Mouse (Mus musculus) cerebral cortex, adult 2 months (tissue): ENCODE data around the gene Nr2f2.

ENCODE experiments used
- WGBS: fragments of 180-500 bp; shearing (Covaris S2); methylation state at CpG from one replicate; pipeline ENCODE4 v1.1.7; 2018; 5-methylcytosine and 5-hydroxymethylcytosine counted together

Gene Nr2f2

DNA sequence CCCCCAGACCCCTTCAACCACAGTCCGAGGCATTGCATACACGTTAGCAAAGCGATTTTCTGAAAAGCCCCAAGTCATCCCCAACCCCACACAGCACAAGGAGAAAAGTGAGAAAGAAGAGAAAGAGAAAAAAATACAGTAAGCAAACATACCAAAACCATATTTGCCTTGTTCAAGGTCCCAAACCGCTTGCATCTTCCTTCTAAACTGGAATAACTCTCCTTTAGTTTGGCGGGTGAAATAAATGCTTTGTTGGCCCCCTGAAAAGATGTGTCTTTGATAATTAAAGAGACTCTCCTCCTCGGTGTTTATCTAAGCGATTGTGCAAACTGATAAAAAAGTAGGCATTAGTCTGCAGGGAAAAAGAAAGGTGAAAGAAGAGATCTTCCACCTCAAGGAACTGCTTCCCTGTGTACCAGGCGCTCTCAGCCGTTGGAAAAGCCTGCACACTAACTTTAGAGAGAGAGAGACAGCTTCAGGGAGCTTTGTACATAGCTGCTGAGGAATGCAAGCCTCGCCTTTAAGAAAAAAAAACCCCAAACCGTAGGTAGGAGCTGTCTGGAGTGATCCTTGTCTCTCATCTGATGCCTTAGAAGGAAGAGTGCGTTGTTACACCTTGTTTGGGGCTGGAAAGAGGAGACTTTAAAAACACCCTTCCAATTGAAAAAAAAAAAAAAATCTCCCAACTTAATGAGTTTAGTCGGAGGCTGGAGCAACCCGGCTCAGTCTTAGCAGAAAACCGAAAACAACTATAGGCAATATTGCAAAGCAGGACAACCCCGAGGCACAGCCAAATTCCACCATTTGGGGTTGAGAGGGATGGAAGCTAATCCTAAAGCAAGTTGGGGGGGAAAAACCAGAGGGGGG, at the start of gene Nr2f2:
Gene Nr2f2 (minus strand): TSS at position 795 of the 867 bp plus-strand sequence.
- 5% methylated on average over 16 of the region's 16 CpGs for WGBS

DNA sequence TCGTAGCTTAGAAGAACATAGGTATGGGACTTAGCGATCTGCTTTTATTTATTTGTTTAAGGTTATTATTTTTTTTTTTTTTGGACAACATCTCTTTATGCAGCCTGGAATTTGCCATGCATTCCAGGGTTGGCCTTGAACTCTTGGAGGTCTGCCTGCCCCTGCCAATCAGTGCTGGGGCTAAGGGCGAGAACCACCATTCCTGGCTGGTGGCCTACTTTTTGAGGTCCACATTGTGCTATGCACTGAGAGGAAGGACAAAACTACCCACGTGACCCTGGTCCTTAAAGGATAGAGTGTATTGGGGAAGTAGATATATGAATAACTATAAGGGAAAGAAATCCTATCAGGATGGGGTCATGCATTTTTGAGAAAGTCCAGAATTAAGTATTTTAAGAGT, 47.9 kb upstream of the Nr2f2 start:
- 88% methylated on average over 4 of the region's 4 CpGs for WGBS

DNA sequence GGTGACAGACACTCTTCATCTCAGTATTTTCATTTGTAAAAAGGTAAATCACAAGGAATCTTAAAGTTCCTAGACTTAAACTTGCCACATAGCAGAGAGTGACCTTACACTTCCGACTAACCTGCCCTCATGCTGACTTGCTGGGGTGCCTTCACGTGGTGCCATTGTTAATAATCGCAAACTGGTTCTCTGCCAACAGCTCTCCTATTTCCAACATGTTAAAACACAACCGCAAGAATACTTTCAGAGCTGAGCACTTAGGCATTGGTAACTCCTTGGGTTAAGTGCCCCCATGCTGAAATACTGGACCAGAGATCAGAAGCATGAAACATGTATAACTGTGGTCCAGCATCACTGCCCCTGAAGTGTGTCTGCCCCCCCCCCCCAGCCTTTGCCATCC, 47.1 kb upstream of the Nr2f2 start:
- 69% methylated on average over 4 of the region's 4 CpGs for WGBS

DNA sequence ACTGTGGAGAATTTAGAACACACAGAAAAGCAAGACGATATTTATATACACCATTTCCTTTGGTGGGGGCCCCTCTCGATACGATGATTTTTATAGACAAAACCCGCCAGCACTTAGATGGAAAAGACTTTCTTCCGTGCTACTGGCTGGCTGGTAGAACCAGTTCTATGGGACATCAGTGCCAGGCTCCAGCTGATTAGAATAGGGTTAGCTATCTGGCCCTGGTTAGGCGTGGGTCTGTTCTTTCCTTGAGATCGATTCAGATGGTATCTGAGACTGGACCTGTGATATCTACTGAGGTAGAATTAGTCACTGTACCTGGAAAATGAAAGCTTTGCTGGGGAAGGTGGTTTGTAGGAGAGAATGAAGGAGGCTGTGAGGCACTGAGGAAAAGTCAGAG, 46.4 kb upstream of the Nr2f2 start:
- WGBS, result 85% methylated on average over 7 of the region's 7 CpGs

DNA sequence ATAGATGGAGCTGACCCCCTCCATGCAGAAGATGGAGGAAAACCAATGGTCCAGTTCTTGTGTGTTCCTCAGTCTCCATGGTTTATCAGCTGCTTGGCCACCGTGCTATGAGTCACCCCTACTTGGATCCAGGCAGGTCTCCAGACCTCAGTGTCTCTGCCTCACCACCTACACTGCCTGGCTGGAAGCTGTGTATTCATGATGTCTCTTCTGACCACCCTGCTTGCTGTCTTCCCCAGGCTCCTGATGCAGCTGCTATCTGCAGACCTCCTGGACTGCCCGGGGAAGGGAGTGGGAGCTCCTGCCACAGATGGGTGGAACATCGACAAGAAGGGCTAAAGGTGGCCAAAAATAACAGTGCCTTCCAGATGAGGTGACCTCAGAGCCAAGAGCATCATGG, 43.8 kb upstream of the Nr2f2 start:
- 86% methylated on average over 3 of the region's 3 CpGs for WGBS

DNA sequence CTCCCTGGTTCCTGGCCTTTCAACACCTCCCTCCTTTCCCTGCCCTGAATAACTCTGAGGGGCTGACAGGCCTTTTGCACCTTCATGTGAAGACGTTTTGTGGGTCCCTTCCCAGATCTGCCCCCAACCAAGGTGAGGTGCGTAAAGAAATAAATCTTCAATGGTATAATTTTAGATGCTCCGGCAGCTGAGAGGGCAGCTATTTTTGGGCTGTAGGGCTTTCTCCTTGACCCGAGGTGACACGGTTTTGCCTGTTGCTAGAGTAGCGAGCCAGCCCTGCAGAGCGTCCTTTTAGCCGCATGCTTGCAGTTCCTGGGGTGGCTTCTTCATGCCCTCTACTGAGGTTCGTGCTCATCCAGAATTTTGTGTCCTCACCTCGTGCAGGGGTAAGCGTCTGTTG, 43.4 kb upstream of the Nr2f2 start:
- 91% methylated on average over 11 of the region's 11 CpGs for WGBS

DNA sequence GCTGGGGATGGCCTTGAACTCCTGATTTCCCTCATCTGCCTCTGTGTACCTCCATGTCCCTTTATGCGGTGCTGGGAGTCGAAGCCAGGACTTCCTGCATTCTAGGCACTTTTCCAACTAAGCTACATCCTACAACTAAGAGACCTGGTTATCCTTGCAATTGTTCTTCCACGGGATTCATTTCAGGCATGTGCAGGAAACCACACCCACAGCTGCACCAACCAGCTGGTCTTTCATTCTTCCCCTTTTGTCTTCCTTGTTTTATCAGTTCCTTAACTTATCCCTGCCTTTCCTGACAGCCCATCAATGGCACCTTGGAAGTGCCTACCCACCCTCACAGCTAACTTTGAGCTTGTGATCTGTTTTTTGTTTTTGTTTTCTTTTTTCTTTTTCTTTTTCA, 42.3 kb upstream of the Nr2f2 start:
- WGBS, result 67% methylated on average over 3 of the region's 3 CpGs

DNA sequence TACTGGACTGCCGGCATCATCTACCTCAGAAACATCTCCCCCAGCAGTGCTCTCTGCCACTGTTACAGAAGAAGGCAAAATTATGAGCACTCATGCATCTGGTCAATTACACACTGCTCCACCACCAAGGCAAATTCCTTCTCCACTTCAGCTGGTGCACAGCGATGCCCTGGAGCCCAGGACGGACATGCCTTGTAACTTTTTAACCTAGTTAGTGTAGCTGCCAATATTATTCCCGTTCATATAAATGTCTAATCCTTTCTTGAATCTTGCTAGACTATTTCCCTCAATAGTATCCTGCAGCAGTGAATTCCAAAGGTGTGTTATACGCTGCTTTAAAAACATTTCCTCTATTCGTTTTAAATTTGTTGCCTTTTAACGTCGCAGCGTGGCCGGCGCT, 40.6 kb upstream of the Nr2f2 start:
- 95% methylated on average over 11 of the region's 11 CpGs for WGBS

DNA sequence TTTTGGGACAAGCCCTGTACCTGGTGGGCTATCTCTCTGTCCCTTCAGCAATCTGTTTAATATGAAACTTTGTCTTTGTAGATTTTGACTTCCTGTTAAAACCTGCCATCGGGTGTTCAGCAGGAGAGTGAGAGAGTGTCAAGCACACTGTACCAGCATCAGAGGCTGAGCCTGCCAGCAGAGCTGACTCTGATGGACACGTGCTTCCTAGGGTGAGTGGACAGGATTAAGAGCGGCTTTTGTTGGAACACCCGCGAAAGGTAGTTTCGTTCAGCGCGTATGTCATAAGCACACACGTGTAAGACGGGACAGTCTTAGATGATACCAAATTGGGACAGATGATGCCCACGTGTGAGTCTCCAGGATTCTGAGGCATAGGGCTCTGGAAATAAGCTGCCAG, 40.0 kb upstream of the Nr2f2 start:
- WGBS, result 94% methylated on average over 11 of the region's 11 CpGs

DNA sequence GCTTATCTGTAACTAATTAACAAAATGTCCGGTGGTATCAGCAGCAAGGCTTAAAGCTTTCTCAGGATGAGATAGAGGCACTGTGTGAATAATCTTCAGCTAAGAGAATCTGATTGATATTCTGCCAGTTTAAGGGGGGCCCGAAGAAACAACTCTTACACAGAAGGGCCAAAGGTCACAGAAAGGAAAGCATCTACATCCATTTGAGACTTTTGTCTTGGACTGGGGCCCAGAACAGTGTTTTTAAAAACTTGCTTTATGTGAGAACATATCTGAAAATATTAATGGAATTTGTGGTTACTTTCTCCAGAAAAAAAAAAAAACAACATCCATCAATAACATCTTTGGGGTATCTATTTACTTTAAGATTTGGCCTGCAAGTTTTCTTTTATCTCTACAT, 38.9 kb upstream of the Nr2f2 start:
- 82% methylated on average over 2 of the region's 2 CpGs for WGBS

DNA sequence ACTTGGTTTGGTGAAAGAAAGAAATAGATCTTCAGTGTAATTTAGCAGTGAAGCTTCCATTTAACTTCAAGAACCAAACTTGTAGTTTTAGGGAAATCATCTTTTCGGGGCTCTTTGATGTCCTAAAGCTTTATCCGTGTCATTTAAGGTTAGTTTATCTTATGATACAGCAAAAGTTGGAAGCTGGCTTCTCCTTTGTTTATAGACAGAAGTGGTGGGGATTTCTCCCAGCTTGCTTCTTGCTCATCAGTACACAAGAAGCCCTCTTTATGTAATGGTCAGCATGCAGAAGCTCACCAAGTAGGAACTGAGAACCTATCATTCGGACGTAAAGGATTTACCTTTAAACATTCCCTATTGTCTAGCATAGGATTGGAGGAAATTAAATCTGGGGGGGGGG, 16.3 kb upstream of the Nr2f2 start:
- WGBS, result 90% methylated on average over 4 of the region's 4 CpGs

DNA sequence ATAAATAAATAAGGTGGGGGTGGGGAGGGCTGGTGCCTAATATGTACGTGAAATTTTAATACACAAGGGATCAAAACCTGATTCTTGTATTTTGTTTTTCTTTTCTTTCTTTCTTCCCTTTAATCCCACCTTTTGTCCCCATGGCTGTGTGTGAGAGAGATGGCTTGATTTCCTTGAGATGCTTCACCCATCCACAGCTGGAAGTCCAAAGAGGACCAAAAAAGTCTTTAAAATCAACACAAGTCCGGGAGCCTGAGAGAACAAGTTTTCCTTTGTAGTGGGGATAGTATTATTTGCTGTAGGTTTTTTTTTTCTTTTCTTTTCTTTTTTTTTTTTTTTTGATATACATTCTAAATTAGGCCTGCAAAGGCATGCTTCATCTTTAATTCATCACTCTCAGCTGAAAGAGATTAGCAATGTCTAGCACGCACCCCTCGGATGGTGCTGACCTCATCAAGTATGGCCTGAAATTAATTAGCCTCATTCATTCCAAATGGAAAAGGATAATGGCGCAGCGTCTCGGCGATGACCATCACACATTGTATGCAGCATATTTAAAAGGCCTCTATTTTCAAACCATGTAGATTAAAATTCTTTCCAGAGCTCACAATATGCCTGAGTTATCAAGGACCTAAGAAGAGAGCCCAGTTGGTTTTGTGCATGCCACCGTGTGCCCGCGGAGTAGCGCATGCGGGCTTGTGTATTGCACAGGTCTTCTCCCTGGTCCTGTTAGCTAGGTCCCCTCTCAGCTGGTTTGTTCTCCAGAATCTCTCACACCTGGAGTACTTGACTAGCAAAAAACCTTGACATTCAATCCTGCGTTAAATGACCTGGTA, 15.1 kb upstream of the Nr2f2 start:
- WGBS, result 53% methylated on average over 14 of the region's 14 CpGs

DNA sequence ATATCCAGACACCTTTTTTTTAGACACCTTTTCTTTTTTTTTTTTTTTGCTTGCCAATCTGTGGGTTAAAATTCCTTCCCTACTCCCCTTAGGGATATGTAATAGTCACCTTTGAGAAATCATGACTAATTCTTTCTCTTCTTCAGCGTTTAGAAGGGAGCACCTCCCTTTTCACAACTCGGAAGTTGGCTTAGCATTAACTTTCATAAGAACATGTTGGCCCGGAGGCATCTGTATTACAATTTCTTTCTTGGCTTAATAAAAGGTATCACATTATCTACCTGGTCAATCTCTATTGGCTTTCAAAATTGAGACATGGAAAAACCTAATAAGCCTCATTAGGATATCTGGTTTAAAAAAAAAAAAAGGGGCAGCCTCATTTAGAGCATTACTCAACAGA, 14.4 kb upstream of the Nr2f2 start:
- 70% methylated on average over 3 of the region's 3 CpGs for WGBS

DNA sequence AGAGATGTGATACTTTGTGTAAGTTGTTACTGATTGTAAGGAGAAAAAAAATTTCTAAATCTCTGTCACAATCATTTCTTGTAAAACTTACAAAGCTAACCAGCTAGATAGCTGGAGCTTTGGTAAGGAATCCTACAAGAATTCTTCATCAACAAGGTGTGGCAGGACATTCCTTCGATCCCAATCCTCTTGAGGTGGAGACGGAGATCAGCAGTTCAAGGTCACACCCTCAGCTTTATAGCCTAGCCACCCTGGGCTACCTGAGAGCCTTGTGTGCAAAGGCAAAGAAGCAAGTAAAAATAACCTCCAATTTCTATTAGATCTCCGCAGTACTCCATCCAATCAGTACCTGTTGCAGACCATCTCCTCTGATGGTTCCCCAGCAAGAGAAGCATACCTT, 13.7 kb upstream of the Nr2f2 start:
- 92% methylated on average over 3 of the region's 3 CpGs for WGBS

DNA sequence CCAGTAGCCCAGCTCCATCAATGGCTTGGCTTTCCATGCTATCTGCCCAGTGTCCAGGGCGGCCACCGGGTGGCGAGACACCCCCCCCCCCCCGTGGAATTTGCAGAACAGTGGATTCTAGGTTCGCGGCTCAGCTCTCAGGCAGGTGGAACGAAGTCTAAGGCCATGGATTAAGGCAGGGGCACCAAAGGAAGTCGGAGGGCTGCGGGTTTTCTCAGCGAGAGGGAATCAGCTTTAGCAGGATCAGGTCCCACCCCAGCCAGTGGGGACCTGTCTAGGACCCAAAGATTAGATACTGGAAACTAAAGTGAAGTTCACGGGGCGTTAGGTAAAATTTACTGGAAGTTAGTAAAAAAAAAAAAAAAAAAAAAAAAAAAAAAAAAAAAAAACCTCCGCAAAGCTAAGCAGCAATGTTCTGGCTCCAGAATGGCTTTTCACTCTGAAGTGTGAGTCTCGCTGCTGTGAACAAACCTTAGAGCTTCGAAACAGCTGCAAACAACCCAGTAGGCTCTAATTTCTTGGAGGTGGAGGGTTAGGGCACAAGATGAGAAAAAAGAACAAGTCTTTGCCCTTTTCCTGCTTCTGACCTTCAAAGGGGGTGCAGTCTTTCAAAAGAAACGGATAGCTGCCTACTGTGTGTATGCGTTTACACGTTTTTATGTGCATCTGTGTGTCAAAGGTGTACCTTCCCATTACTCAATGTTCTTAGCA, 4.2 kb upstream of the Nr2f2 start:
- WGBS, result 4% methylated on average over 18 of the region's 18 CpGs

DNA sequence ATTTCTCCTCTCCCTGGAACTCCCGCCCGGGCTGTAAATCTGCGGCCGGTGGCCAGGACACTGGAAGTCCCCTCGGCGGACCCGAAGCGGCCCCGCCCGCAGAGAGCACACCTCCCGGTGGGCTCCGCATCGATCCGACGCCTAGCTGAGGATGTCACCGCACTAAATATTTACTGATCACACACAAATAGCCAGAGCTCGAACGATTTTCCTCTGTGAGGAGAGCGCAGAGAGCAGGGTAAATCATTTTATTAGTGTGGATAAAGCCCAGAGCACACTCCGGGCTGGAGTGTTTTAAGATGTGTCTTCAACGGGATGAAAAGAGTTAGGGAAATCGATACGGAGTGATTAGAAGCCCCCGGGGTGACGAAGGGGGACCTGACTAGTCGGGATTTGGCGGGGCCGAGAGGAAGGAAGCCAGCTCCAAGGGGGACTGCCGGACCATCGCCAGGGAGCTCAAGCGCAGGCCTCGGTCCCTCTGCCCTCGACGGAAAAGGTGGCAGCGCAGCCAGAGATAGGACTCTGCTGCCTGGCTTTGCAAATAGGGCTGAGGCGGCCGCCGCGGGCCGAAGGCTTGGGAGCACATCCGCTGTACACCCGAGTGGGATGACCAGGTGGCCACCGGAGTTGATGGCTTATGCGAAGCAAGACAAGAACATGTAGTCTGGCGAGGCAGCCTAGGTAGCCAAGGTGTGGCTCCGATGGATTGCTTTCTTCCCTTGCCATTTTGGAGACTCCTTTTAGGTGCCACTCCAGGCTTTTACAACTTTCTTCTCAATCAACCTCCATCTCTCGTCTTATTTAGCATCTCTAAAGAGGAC, 3.4 kb upstream of the Nr2f2 start:
- WGBS, result 2% methylated on average over 47 of the region's 47 CpGs

DNA sequence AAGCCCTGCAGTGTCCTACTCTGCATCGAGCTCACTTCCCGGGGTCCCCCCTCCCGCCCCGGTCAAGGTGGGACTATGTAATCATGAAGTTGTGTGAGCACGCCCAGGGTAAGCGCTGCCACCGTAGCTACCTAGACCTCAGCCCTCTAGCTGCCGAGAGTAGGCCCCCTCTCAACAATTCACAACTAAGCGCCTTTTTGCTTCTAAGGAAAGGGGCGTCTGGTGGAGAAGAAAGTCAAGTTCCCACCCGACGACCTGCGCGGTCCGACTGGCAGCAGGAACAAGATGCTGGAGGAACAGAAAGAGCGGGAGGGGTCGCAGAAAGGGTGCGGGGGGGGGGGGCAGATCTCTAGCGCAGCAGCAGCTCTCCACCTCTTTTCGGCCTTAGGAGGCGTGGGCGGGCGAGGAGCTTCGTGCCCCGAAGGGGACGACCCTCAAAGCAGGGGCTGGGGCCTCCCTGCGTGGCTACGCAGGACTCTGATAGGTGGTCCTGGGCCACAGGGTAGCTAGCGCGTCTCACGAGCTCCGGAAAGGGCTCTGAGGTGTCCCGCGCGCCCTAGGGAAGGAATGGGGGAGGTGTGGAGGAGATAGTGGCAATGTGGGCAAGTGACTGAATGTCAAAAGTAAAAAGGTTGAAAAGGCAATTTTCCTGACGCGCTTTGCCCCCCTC, 2.7 kb upstream of the Nr2f2 start:
- WGBS, result 3% methylated on average over 37 of the region's 37 CpGs

DNA sequence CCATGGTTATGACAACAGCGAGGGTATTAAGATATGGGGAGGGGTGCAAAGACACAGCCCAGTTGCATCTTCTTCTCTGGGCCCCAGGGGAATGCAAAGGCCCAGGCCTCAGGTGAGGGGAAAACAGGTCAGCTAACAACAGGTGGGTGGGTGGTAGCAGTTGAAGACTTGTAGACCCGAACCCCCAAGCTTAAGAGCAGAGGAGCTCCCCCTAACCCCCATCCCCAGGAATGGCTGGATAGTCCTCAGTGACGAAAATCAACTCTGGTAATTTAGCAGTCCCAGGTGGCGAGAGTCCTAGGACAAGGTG, 2.2 kb upstream of the Nr2f2 start:
- 35% methylated on average over 4 of the region's 4 CpGs for WGBS

DNA sequence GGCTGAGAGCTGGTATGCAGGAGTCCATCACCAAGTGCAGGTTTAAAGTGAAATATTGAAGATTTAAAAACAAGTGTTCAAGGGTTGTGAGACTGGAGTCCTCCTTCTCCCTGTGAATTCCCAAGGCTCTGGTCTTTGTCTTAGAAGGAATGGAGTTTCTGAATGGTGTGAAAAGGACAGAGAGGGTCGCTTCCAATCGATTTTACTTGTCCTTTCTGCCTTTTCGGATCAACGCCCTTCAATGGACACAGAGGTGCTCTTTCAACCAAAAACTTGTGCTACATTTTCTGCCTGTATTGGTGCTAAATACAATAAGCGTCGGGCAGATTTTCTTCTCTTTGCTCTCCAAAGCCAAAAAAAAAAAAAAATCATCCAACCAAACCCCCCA, 1.7 kb upstream of the Nr2f2 start:
- 9% methylated on average over 6 of the region's 6 CpGs for WGBS

DNA sequence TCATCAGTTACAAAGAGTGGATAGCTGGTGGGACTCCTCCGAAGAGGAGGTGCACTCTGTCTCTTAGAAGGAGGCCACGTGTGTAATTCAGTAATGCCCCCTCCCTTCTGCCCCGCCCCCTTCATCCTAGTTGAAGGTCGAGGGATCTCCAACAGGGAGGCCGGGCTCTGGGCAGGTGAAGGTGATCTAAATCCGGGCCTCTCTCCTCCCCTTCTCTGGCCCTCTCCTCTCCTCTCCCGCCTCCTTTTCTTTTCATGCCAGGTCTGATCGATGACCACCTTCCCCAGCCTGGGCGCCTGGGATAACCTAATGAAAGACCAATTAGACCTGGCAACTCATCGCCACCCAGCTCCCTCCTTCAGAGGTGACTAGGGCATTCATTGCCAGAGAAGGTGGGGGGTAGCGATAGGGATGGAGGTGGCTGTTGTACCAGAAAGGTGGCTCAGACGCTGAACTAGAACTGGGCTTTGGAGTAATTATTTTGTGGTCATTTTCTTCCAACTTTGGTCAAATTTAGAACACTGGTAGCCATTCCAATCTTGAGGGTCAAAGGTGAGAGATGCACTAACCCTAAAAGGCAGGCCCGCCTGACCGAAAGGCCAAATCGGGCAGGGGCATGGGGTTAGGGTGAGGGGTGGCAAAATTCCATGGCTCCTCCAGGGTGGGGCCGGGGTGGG, 1.2 kb upstream of the Nr2f2 start:
- 16% methylated on average over 16 of the region's 16 CpGs for WGBS

DNA sequence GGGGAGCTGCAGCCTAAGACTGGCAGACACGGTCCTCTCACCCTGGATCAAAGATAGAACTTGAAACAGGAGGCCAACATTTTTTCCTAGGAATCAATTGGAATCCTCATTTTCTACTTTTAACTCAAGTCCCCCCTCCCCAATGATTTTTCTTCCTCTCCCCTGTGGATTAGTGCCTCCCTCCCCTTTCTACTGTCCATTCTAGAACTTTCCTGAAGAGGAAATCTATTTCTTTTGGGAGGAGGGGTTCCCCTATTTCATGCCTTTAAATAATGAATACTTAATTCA, 217 bp upstream of the Nr2f2 start:
- 12% methylated on average over 1 of the region's 1 CpGs for WGBS
